Mouse (Mus musculus): Measurements from ENCODE around the gene Dcst2. TPM values are rescaled to one million over a fixed set of nuclear protein-coding genes. Genes with fewer than 3 reads are reported as not detected.
A peak's percentile ranks its signal among the peaks of the same experiment; 100 is the strongest.

Gene Dcst2
- polyA plus RNA-seq, 1 experiment from 2014 or later, result 0.24 TPM

DNA sequence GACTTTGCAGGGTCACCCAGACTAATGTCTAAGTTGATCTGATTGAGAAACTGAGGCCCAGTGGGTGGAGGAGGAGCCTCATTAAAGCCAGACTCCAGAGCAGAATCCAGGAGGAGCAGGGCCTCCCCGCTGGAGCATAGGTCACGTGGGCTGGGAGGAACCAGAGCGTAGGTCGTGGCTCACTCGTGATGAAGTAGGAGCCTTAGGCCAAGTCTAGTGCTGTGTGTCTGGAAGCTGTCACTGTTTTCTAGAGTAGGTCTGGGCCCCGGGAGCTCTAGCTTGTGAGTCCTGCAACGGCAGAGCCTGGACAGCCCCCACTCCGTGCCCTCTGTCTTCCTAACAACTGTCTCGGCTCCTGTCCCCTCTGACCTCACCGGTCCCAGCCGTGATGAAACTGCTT is 5.6 kb downstream of the Dcst2 start:
- H3K9ac ChIP-seq (replicated peaks), result no peak overlapping the region
- no peak for ATAC-seq
- no peaks in the 10 kb centered on the region for H3K36me3 ChIP-seq
- H3K27ac ChIP-seq, result no peak overlapping the region
- H3K4me1 ChIP-seq (replicated peaks), result 0 out of 2 replicates have a peak, but pooled peaks cover 4% of the 10 kb centered on the region
- H3K9me3 ChIP-seq, result no peaks in the 10 kb centered on the region
- no peak overlapping the region for H3K4me3 ChIP-seq (replicated peaks)
- no peak overlapping the region for H3K4me2 ChIP-seq (replicated peaks)
- WGBS, result 67% methylated on average over 11 of the region's 11 CpGs
- no peaks in the 10 kb centered on the region for H3K27me3 ChIP-seq

DNA sequence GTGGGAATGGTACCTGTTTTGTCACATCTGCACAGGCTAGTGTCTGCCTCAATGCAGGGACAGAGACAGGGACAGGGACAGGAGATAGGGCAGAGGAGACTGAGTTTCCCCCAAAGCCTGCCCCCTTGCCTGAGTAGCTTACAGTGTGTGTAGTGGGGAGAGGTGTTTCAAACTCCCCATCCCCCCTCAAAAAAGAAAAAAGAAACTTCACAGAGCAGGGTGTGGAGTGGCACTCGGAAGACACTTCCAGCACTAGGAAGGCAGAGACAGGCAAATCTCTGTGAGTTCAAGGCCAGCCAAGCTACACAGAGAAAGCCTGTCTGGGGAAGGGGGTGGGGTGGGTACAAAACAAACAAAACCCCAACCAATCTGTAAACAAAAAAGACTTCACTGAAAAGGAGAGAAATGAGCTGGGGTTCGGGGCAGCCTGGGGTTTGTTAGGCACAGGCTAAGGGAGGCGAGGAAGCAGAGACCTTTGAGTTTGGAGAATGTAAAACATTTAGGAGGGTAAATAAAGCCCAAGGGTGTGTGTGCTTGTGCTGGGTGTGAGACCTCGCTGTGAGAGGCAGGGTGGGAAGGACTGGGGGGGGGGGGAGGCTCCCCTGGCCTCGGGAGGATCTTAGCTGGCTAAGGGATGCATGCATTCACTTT is 11.9 kb downstream of the Dcst2 start:
- no peak for ATAC-seq
- Histone ChIP-seq H3K4me2 (replicated peaks) (no peak overlapping the region), H3K27me3 (no peaks in the 10 kb centered on the region), H3K9ac (replicated peaks) (no peak overlapping the region), H3K4me3 (replicated peaks) (no peak overlapping the region), H3K9me3 (no peaks in the 10 kb centered on the region), H3K36me3 (no peaks in the 10 kb centered on the region), H3K4me1 (replicated peaks) (peaks cover 9% of the 10 kb centered on the region), H3K27ac (no peak overlapping the region)
- WGBS, result 44% methylated on average over 5 of the region's 5 CpGs

DNA sequence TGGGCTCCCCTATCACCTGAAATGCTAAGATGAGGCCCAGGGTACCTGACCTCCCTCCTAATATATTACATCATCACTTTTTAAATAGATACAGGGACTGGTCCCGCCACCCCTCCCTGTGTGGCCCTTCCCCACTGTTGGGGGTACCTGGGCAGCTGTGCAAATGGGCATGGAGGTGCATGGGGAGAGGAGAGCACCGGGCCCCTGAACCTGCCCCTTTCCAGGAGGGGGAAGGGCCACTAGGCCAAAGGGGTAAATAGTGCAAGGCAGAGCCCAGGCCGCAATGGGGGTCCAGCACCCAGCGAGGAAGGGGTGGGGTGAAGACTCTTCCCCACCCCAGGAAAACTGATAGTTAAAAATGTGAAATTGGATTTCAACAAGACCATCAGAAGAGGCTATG is 16.1 kb downstream of the Dcst2 start:
- Histone ChIP-seq H3K27me3 (no peaks in the 10 kb centered on the region), H3K4me1 (replicated peaks) (peaks cover 19% of the 10 kb centered on the region), H3K9me3 (no peaks in the 10 kb centered on the region), H3K4me3 (replicated peaks) (no peak overlapping the region; the same call in 1 of the 2 replicates), H3K36me3 (no peaks in the 10 kb centered on the region), H3K27ac (no peak overlapping the region), H3K9ac (replicated peaks) (peak overlapping the region; percentile 78; the same call in 1 of the 2 replicates), H3K4me2 (replicated peaks) (peak overlapping the region; percentile 84)
- WGBS, result 75% methylated on average over 4 of the region's 4 CpGs
- ATAC-seq, result peak; percentile 44

DNA sequence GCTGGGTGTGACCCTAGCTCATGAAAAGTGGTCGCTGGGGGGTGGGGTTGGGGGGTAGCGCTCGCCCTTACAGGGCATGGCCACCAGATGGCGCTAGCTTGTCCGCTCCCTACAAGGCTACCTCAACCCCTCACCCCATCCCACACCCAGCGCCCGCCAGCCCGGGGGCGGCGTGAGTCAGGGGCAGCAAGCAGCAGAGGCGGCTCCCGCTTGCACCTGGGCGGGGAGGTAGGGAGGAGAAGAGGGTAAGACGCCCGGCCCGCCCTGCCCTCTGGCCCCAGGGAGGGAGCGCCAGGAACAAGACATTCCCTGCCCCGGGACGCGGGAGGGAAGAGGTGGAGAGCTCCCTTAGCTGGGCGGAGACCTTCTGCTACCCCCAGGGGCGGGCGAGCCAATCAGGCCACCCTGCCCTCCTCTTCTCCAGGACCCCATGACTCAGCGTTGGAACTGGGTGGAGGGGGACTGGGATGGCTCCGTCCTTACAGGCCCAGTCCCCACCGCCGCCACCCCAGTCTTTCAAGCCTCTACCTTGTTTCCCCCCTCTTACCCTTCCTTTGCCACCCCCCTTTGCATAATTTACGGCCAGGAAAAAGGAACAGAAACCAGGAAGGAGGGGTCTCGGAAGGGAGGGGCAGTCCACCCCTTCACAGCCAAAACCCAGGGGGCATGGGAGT is 16.8 kb downstream of the Dcst2 start:
- H3K9me3 ChIP-seq, result no peaks in the 10 kb centered on the region
- H3K27ac ChIP-seq, result 0 out of 2 replicates have a peak overlapping the region, but pooled peaks have one; percentile 39
- H3K9ac ChIP-seq (replicated peaks), result peak overlapping the region; percentile 78
- H3K4me2 ChIP-seq (replicated peaks), result peak overlapping the region; percentile 84
- H3K27me3 ChIP-seq, result no peaks in the 10 kb centered on the region
- ATAC-seq, result peak; percentile 92
- H3K4me1 ChIP-seq (replicated peaks), result peaks cover 19% of the 10 kb centered on the region
- 1% methylated on average over 28 of the region's 29 CpGs for WGBS
- H3K36me3 ChIP-seq, result no peaks in the 10 kb centered on the region
- peak overlapping the region; percentile 57 for H3K4me3 ChIP-seq (replicated peaks)

DNA sequence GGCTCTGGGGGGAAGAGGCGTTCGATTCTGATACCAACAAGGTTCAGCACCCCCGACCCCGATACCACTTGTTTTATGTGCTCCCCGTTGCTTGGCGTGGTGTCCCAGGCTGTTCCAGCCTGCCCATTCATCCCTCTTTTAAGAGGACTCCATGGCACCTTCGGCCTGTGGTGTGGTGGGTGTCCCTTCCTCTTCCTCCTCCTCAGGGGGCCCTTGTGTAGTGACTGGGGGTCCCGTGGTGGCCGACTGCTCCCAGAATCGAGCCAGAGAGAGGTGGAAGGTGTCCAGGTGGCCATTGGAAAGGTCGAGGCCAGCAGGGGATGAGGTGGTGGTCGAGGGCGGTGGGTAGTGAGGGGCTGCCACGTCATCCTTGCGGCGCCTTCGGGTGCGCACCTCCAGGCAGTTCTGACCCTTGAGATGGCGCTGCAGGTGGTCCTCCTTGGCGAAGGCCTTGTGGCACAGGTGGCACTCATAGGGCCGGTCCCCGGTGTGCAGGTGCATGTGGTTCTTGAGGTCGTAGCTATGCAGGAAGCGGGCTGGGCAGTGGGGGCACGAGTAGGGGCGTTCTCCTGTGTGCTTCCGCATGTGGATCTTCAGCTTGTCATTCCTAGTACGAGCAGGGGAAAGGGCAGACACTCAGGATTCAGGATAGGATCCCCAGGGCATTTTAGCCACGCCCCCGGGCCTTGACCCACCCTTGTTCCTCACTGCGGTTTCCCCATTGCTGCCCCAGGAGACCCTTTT is 17.8 kb downstream of the Dcst2 start:
- Histone ChIP-seq H3K36me3 (no peaks in the 10 kb centered on the region), H3K9me3 (no peaks in the 10 kb centered on the region), H3K27ac (no peak overlapping the region), H3K4me1 (replicated peaks) (peaks cover 24% of the 10 kb centered on the region), H3K4me3 (replicated peaks) (no peak overlapping the region), H3K27me3 (no peaks in the 10 kb centered on the region), H3K9ac (replicated peaks) (0 out of 2 replicates have a peak overlapping the region, but pooled peaks have one; percentile 78), H3K4me2 (replicated peaks) (peak overlapping the region; percentile 84)
- ATAC-seq, result no peak
- WGBS, result 86% methylated on average over 31 of the region's 31 CpGs

DNA sequence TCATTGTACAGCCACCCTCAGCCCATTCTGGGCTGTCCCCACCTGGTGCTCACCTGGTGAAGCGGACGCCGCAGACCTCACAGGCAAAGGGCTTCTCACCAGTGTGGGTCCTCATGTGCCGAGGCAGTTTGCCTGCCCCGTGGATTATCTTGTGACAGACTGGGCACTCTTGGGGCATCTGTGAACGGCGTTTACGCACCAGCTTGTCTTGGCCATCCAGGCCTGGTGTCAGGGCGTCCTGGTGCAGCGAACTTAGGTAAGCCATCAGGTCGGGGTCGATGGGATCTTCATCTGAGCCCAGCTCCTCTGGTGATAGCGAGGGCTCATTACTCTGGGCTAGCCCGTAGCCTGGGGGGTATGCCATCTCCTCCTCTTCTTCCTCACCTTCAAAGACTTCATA is 18.5 kb downstream of the Dcst2 start:
- no peaks in the 10 kb centered on the region for H3K9me3 ChIP-seq
- H3K4me2 ChIP-seq (replicated peaks), result no peak overlapping the region
- ATAC-seq, result no peak
- H3K27me3 ChIP-seq, result no peaks in the 10 kb centered on the region
- 91% methylated on average over 14 of the region's 14 CpGs for WGBS
- H3K9ac ChIP-seq (replicated peaks), result no peak overlapping the region
- H3K4me3 ChIP-seq (replicated peaks), result no peak overlapping the region
- H3K27ac ChIP-seq, result no peak overlapping the region
- H3K36me3 ChIP-seq, result no peaks in the 10 kb centered on the region
- H3K4me1 ChIP-seq (replicated peaks), result peaks cover 31% of the 10 kb centered on the region

DNA sequence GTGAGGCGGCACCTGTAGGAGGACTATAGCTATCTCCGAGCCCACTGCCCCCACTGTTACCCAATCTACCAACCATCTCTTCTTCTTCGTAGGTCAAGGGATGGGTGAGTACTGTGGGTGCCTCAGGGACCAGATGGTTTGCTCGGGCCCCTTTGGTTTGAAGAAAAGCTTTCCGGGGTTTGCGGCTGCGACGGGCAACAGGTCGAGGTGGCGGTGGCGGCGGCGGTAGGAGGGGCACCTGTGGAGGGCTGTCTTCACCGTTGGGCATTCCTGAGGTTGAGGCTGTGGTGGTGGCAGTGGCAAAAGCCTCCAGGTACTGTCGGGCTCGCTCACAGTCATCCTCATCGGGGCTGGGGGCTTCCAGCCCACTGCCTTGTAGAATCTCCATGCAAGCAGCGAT is 18.9 kb downstream of the Dcst2 start:
- Histone ChIP-seq H3K4me3 (replicated peaks) (no peak overlapping the region), H3K36me3 (no peaks in the 10 kb centered on the region), H3K9ac (replicated peaks) (no peak overlapping the region), H3K4me2 (replicated peaks) (no peak overlapping the region), H3K9me3 (no peaks in the 10 kb centered on the region), H3K4me1 (replicated peaks) (peaks cover 35% of the 10 kb centered on the region), H3K27me3 (0 out of 2 replicates have a peak, but pooled peaks cover 3% of the 10 kb centered on the region), H3K27ac (no peak overlapping the region)
- 94% methylated on average over 18 of the region's 18 CpGs for WGBS
- ATAC-seq, result no peak

DNA sequence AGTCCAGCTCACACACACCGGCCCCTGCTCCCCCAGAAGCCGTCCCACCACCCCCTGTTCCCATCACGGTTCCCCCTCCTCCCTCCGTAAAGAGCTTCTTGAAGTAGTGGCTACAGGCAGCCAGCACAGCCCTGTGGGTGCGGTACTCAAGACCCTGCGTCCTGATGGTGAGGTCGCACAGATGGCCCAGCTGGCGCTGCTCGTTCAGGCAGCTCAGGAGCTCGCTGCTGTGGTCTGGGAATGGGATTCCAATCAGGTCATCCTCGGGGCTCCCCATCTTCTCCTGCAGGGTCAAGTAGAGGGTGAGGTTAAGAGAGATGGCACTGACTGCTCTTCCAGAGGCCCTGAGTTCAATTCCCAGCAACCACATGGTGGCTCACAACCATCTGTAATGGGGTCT is 19.5 kb downstream of the Dcst2 start:
- ATAC-seq, result no peak
- H3K9me3 ChIP-seq, result no peaks in the 10 kb centered on the region
- WGBS, result 81% methylated on average over 11 of the region's 11 CpGs
- peaks cover 35% of the 10 kb centered on the region for H3K4me1 ChIP-seq (replicated peaks)
- no peak overlapping the region for H3K4me3 ChIP-seq (replicated peaks)
- no peak overlapping the region for H3K27ac ChIP-seq
- no peak overlapping the region for H3K9ac ChIP-seq (replicated peaks)
- 0 out of 2 replicates have a peak, but pooled peaks cover 3% of the 10 kb centered on the region for H3K27me3 ChIP-seq
- H3K4me2 ChIP-seq (replicated peaks), result no peak overlapping the region
- no peaks in the 10 kb centered on the region for H3K36me3 ChIP-seq

DNA sequence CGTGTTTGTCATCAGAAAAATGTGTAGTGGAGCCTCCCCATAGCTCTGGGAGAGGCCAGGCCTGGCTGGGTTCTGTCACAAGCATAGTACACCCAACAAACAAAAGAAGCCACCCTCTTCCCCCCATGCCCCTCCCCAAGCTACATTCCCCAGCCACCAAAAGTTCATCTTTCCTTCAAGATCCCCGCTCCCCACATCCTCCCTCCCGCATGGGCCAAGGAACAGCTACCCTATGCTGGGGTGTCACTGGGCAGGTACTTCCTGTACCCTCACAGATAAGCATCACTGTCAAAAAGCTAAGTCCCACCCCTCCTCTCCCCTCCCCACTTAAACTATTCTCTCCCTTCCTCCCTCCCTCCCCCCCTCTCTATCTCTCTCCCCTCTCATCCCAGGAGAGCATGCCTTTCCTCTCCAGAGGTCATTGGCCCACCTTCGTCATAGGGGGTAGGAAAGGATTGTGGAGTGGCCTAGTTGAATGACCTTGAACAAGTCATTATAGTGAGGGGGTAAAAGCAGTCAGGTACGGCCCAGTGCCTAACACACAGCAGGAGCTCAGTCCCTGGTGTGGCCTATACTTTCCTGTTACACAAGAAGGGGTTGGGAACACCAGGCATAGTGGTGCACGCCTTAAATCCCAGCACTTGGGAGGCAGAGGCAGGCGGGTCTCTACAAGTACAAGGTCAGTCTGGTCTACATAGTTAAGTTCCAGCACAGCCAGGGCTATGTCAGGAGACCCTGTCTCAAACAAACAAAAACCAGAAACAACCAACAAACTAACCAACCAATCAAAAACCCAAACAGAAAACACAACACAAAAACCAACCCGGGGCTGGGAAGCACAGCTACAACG is 20.5 kb downstream of the Dcst2 start:
- 88% methylated on average over 9 of the region's 9 CpGs for WGBS
- ATAC-seq, result no peak

DNA sequence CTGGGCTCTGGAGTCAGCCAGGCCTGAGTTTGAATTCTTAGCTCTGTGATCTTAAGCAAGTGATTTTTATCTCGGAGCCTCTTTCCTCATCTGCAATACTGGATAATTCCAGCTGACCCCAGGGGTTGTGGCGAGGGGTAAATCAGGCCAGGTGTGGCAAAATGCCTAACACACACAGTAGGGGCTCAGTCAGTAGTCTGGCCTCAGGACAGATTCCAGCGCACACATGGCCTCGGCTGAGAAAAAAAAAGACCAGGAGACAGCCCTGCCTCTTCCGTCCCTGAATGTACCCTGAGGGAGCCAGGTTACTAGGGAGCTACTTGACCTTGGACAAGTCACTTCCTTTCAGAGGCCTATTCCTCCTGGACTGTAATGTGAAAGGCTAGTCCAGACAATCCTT is 21.2 kb downstream of the Dcst2 start:
- peaks cover 32% of the 10 kb centered on the region for H3K4me1 ChIP-seq (replicated peaks)
- 0 out of 2 replicates have a peak, but pooled peaks cover 3% of the 10 kb centered on the region for H3K27me3 ChIP-seq
- no peak overlapping the region for H3K4me3 ChIP-seq (replicated peaks)
- H3K9ac ChIP-seq (replicated peaks), result no peak overlapping the region
- no peak for ATAC-seq
- no peaks in the 10 kb centered on the region for H3K36me3 ChIP-seq
- H3K4me2 ChIP-seq (replicated peaks), result no peak overlapping the region
- no peaks in the 10 kb centered on the region for H3K9me3 ChIP-seq
- H3K27ac ChIP-seq, result no peak overlapping the region
- 85% methylated on average over 5 of the region's 5 CpGs for WGBS

More for the DNA sequence above, 20.5 kb downstream of the Dcst2 start:
- Histone ChIP-seq H3K36me3 (no peaks in the 10 kb centered on the region), H3K4me1 (replicated peaks) (peaks cover 35% of the 10 kb centered on the region), H3K9me3 (no peaks in the 10 kb centered on the region), H3K9ac (replicated peaks) (no peak overlapping the region), H3K27me3 (0 out of 2 replicates have a peak, but pooled peaks cover 3% of the 10 kb centered on the region), H3K4me3 (replicated peaks) (no peak overlapping the region), H3K27ac (no peak overlapping the region), H3K4me2 (replicated peaks) (no peak overlapping the region)

DNA sequence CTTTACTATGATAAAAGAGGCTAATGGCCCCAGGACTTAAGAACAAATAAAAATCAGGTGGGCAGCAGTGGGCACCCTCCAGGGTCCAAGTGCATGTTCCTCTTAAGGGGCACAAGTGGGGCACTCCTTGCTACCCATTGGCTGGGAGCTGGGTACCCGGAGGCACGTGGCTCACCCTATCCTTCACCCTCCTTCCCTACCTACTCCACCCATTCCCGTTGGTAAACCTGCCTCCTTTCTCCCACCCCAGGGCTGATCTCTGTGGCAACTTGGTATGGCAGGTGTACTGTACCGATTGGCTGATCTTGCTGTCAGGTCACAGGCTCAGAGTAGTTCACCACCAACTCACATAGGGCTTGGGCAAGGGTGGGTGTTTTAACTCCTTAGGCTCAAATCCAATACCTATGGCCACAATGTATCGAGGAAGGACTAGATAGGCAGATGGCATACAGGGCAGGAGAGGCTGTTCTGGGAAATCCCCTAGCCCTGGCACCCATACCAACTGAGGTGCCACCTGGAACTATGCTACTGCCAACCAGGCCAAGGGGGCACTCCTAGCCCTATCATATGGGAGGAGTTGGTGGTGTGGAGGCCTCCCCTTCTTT is 22.0 kb downstream of the Dcst2 start:
- Histone ChIP-seq H3K9me3 (no peaks in the 10 kb centered on the region), H3K4me3 (replicated peaks) (no peak overlapping the region), H3K4me1 (replicated peaks) (peaks cover 25% of the 10 kb centered on the region), H3K27me3 (0 out of 2 replicates have a peak, but pooled peaks cover 3% of the 10 kb centered on the region), H3K27ac (no peak overlapping the region), H3K4me2 (replicated peaks) (no peak overlapping the region), H3K9ac (replicated peaks) (no peak overlapping the region), H3K36me3 (no peaks in the 10 kb centered on the region)
- WGBS, result 90% methylated on average over 5 of the region's 5 CpGs
- no peak for ATAC-seq

Measured in midbrain, embryonic 13.5 days (tissue).